Mouse (Mus musculus): ENCODE results near the gene Cmtm3.

Gene Cmtm3

DNA sequence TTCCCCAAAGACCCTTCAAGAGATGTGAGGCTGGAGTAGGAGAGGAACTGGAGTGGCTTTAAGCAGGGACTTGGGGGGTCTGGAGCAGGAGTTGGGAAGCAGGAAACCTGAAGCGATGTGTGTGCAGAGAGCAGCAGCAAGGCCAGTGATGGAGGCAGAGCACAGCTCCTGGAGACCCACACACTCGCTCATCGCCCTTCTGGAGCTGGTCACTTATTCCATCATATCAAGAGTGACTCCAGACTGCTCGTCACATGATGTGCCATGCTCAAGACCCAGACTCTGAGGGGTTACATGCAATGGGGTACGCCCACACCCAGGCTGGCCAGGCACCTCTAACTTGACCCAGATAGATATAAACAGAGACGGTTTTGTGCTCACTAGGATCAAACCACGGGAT lies 41.1 kb downstream of the Cmtm3 start:
- DNase-seq (ENCODE audit: low spot score in 2 of 2) = no peak

GRCm38 (mm10) chr8:104380961-104381411 lies 41.8 kb downstream of the Cmtm3 start:
- no peak for DNase-seq (ENCODE audit: low spot score in 2 of 2)

- no peak for DNase-seq (ENCODE audit: low spot score in 2 of 2)
Observed at GRCm38 (mm10) chr8:104383296-104383695, 44.1 kb downstream of the Cmtm3 start.

GRCm38 (mm10) chr8:104383977-104384376 lies 44.8 kb downstream of the Cmtm3 start:
- DNase-seq (ENCODE audit: low spot score in 2 of 2) = no peak

GRCm38 (mm10) chr8:104386693-104387092 lies 47.5 kb downstream of the Cmtm3 start:
- no peak for DNase-seq (ENCODE audit: low spot score in 2 of 2)

DNA sequence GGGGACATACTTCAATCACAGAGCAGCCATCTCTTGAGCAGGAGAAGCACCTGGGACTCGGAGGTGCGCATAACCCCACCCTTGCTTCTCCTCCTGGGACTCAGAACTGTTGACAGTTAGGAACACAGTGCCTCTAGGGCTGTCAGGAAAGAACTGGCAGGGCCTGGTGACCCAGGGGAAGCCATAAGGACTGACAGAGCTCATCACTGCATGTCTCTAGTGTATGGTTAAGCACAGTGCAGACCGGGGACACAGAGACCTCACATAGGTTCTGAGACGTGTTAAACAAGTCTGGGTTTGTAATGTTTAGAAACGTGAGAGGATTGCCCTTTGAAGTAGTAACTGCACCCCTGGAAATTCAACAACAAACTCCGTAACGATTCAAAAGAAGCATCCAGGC lies 48.3 kb downstream of the Cmtm3 start:
- no peak for DNase-seq (ENCODE audit: low spot score in 2 of 2)

DNA sequence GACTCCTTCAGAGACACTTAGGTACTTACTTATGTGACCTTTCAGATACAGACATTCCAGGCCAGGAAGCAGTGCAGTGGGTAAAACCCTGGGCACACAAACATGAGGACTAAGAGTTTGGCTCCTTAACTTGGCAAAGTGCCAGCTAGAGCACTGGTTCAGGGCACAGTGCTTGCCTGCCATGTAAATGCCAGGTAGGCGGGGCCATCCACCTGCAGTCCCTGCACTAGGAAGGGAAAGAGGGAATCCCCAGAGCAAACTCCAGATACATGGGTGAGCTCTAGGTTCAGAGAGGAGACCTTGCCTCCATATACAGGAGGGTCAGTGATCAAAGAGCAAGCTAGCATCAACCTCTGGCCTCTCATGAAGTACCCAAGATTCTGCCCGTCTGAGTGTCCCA lies 48.8 kb downstream of the Cmtm3 start:
- DNase-seq (ENCODE audit: low spot score in 2 of 2) = no peak

DNA sequence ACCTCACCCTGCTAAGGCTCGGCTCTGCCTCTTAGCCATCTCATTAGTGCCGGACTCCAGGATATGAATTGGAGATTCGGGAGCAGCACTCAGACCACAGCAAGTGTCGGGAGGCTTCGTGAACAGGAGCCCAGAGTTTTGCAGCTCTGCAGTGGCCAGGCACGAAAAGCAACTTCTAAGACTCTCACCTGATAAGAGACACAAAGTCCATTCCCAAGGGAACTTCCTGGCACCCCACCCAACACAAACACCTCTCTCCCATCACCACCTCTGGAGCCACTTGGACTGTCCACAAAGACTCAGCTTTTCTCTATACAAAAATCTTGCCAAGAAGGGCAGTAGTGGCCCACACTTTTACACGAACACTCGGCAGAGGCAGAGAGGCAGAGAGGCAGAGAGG lies 51.0 kb downstream of the Cmtm3 start:
- DNase-seq (ENCODE audit: low spot score in 2 of 2) = no peak

DNA sequence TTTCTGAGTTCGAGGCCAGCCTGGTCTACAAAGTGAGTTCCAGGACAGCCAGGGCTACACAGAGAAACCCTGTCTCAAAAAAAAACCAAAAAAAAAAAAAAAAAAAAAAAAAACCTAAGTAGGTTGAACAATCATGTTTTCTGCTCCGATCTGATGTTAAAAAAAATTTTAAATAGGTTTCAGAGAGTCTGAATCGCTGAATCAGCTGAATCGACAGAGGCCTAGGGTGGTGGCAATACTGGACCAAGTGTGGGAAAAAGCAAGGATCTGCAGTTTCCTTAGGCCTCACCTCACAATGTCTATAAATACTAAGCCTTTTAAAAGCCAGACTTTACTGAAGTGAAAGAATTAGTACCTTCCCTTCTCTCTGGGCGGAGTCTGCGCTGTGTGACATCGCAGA lies 53.9 kb downstream of the Cmtm3 start:
- DNase-seq (ENCODE audit: low spot score in 2 of 2) = no peak

GRCm38 (mm10) chr8:104393767-104394166 lies 54.6 kb downstream of the Cmtm3 start:
- DNase-seq (ENCODE audit: low spot score in 2 of 2) = no peak

GRCm38 (mm10) chr8:104394801-104395702 lies 55.8 kb downstream of the Cmtm3 start:
- peak in 1 of 2 experiments; percentile 59 for DNase-seq (ENCODE audit: low spot score in 2 of 2)

DNA sequence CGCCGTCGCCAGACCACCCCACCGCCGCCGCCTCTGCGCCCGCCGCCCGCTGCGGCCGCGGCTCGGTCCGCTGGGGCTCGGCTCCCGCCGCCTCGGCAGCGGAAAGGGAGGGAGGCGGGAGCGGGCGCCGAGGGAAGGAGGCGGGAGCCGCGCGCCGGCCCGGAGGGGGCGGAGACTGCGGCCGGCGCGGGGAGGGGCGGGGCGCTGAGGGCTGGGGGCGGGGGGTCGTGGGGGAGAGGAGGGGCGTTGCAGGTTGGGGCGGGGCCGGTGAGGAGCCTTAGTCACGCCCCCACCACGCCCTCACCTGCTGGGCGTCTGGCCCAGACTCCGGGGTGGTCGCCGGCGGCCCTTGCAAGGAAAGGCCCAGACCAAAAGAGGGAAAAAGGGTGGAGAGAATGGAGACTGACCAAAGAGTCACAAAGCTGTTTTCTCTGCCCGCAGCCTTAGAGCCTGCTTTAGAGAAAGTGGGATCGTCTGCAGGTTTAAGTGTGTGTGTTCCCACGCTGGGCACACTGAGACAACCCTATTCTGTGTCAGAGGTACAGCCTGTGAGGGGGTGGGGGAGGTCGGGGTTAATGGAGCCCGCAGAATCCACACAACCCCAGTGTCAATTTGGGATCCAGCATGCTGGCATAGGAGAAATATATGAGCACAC lies 56.6 kb downstream of the Cmtm3 start, which contains the start of gene Cmtm4:
Cmtm4 (minus strand) TSS at position 105 of the 655 bp plus-strand sequence.
- DNase-seq (ENCODE audit: low spot score in 2 of 2) = no peak
